Mouse (Mus musculus) lung, embryonic 15.5 days (tissue): ENCODE results near the gene Etaa1. TPM values are rescaled to one million over a fixed set of nuclear protein-coding genes. Genes with fewer than 3 reads are reported as not detected.
A peak's percentile ranks its signal among the peaks of the same experiment; 100 is the strongest.

ENCODE experiments used
- ATAC-seq: fragments of 200-750 bp; cut with Nextera tagmentation; 2 replicates; pipeline ENCODE4 v1.8.0; 2017; ENCODE audit warnings: moderate number of reproducible peaks, borderline replicate concordance; ENCODE audit not compliant: low FRiP score, low TSS enrichment; ENCODE audit errors: extremely low read depth
- H3K27ac ChIP-seq: fragments of 300-500 bp; sonication (generic); 2 replicates; pipeline ENCODE4 v1.5.1; 2015; ENCODE audit warnings: moderate library complexity, mild to moderate bottlenecking, inconsistent platforms
- H3K27me3 ChIP-seq: fragments of 300-500 bp; sonication (generic); 2 replicates; pipeline ENCODE4 v1.6.1; 2015; ENCODE audit warnings: inconsistent platforms
- H3K36me3 ChIP-seq: fragments of 300-500 bp; sonication (generic); 2 replicates; pipeline ENCODE4 v1.6.1; 2015; ENCODE audit warnings: inconsistent platforms
- H3K4me1 ChIP-seq: fragments of 300-500 bp; sonication (generic); 2 replicates; pipeline ENCODE4 v1.6.1; 2015; ENCODE audit warnings: inconsistent platforms
- H3K4me2 ChIP-seq: fragments of 300-500 bp; sonication (generic); 2 replicates; pipeline ENCODE4 v1.6.1; 2015; ENCODE audit warnings: inconsistent platforms, mild to moderate bottlenecking, moderate library complexity
- H3K4me3 ChIP-seq: fragments of 300-500 bp; sonication (generic); 2 replicates; pipeline ENCODE4 v1.5.1; 2015; ENCODE audit warnings: mild to moderate bottlenecking, inconsistent platforms
- H3K9ac ChIP-seq: fragments of 300-500 bp; sonication (generic); 2 replicates; pipeline ENCODE4 v1.6.1; 2015; ENCODE audit warnings: inconsistent platforms
- H3K9me3 ChIP-seq: fragments of 300-500 bp; sonication (generic); 2 replicates; pipeline ENCODE4 v1.6.1; 2016; ENCODE audit warnings: inconsistent platforms
- whole genome bisulfite sequencing: fragments of 180-500 bp; shearing (Covaris S2); methylation state at CpG from one replicate; pipeline ENCODE4 v1.1.7; 2015; 5-methylcytosine and 5-hydroxymethylcytosine counted together
- polyA plus RNA-seq: library from polyadenylated mRNA; unstranded; fragments of >200 nt; fragmentation: Nextera tagmentation; extraction: Ambion mirVana; gene quantifications from 2 replicates; pipeline ENCODE4 v1.2.1, GENCODE M21; 2015

Etaa1 gene
- 12.1 and 12.7 TPM in 2 replicates for polyA plus RNA-seq

DNA sequence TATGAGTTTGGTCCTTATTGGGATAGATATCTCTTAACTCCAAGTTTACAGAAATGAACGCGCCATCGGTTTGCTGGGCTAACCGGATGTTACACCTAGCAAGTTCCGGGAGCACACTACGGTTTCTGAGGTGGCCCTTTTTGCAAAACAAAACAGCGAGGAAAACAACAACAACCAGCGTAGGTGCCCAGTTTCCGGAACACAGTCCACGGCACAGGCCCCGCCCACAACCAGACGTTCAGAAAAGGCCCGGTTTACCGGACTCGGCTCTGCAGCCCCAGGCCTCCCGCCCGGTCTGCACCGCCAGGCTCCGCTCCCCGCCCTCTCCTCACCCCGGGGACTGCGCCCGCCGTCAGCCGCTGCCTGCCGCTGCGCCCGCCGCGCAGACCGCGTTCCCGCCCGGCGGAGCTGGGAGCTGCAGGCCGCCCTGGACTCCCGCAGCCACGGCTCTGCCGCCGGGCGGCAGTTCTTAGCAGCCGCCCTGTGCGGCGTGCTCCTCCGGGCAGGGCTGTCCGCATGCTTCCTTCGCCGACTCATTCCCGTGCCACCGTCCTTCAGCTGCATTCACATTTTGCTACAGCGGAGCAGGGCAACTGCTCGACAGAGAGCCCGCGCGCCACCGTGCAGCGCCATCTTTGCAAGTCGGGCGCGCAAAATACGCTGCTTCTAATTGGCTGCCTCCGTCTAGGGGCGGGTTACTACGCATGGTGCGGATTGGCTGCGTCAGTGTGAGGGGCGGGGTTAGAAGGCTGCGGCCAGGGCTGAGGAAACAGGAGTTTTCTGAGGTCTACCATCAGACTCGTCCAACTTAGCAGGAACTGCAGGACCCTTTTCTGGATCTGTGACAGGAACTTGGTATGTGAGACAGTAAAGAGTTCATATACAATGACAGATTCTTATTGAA is at the start of gene Etaa1:
TSS of gene Etaa1 (minus strand) at position 645 of the 904 bp plus-strand sequence.
- WGBS: under 1% methylated on average over 66 of the region's 69 CpGs
- peak; percentile 100 for ATAC-seq

DNA sequence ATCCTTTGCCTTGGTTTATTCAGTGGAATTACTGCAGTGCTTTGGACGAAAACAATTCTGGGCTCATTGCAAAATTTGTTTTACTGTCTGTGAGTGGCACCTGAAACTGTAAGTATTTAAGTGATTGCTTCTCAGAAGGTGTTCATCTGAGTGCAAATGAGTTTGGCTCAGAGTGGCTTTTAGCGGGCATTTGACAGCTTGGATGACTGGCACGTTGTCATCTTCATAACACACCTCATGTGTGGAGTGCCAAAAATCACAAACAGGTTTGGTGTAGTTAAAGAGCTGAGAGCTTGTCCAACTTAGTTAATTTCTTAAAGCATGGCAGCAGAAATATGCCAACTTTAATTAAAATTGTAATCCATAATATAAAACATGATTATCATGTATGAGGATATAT is 40.5 kb upstream of the Etaa1 start:
- Histone ChIP-seq H3K27ac (no peak overlapping the region), H3K27me3 (no peaks in the 10 kb centered on the region), H3K9me3 (no peaks in the 10 kb centered on the region), H3K36me3 (no peaks in the 10 kb centered on the region), H3K9ac (no peak overlapping the region), H3K4me2 (no peak overlapping the region), H3K4me3 (no peak overlapping the region), H3K4me1 (no peaks in the 10 kb centered on the region)
- WGBS: 75% methylated on average over 3 of the region's 3 CpGs
- no peak for ATAC-seq

More for the DNA sequence above, at the start of gene Etaa1:
- Histone ChIP-seq H3K27me3 (no peaks in the 10 kb centered on the region), H3K4me3 (peak within 1 kb of the TSS; percentile 100), H3K27ac (peak within 1 kb of the TSS; percentile 98), H3K4me2 (peak within 1 kb of the TSS; percentile 60), H3K36me3 (peaks cover 16% of the 10 kb centered on the region), H3K9ac (peak within 1 kb of the TSS; percentile 99), H3K4me1 (peaks cover 22% of the 10 kb centered on the region), H3K9me3 (no peaks in the 10 kb centered on the region)

DNA sequence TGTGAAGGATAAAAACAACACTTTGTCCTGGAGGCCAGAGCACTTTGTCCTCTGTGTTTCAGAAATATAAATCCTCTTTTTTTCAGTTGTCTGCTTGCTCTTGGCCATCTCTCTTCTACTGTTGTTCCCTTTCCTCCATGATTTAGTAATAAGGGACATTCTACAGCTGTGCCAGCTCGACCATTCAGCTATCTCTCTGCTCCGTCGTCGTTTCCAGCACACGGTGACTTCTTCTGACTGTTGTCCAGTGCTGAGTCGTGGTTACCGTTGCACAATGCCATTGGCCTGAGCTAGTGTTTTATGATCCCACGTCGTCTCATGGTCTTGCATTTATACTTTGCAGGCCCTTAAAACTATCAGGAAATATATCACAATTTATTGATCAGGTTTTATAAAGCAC is 38.6 kb upstream of the Etaa1 start:
- Histone ChIP-seq H3K9ac (no peak overlapping the region), H3K4me1 (no peaks in the 10 kb centered on the region), H3K27me3 (no peaks in the 10 kb centered on the region), H3K4me2 (no peak overlapping the region), H3K27ac (no peak overlapping the region), H3K9me3 (no peaks in the 10 kb centered on the region), H3K36me3 (no peaks in the 10 kb centered on the region), H3K4me3 (no peak overlapping the region)
- ATAC-seq: no peak
- 66% methylated on average over 9 of the region's 9 CpGs for WGBS

DNA sequence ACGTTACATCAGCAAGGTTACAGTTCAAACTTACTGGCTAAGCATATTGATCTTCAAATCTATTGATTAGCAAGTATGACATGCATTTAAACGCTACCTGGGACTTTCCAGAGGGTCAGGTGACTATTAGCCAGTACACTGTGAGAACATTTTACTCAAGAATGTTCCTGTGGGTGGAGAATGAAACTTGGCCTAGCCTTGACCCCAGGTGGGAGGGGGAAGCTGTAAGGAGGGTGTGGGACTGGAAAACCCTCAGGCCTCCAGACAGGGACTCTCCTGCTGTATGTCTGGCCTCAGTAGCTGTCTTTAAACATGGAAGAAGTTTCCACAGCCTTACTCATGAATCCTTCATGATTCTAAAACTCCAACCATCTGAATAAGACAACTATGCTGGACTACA is 29.7 kb upstream of the Etaa1 start:
- H3K4me2 ChIP-seq: no peak overlapping the region
- no peak for ATAC-seq
- WGBS: 74% methylated on average over 2 of the region's 2 CpGs
- H3K9me3 ChIP-seq: no peaks in the 10 kb centered on the region
- no peaks in the 10 kb centered on the region for H3K27me3 ChIP-seq
- no peak overlapping the region for H3K4me3 ChIP-seq
- no peaks in the 10 kb centered on the region for H3K36me3 ChIP-seq
- H3K27ac ChIP-seq: no peak overlapping the region
- no peak overlapping the region for H3K9ac ChIP-seq
- H3K4me1 ChIP-seq: no peaks in the 10 kb centered on the region

DNA sequence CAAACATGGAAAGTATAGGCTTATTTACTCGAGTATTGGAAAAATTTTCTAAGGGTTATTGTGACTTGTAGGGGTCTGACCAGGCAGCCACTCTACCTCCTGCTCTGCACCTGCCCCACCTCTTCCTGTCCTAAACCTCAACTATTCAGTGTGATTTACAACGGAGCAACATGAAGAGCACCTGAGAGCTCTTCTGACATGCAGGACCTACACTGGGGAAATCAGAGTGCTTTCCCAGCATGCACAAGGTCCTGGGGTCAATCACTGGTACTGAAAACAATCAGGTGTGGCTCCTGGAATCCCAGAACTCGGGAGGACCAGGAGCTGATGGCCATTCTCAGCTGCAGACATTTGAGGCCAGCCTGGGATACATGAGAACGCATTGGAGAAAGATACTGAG is 27.6 kb upstream of the Etaa1 start:
- Histone ChIP-seq H3K9ac (no peak overlapping the region), H3K4me2 (no peak overlapping the region), H3K4me1 (no peaks in the 10 kb centered on the region), H3K27ac (no peak overlapping the region), H3K9me3 (no peaks in the 10 kb centered on the region), H3K36me3 (no peaks in the 10 kb centered on the region), H3K4me3 (no peak overlapping the region), H3K27me3 (no peaks in the 10 kb centered on the region)
- 54% methylated on average over 4 of the region's 4 CpGs for WGBS
- no peak for ATAC-seq

DNA sequence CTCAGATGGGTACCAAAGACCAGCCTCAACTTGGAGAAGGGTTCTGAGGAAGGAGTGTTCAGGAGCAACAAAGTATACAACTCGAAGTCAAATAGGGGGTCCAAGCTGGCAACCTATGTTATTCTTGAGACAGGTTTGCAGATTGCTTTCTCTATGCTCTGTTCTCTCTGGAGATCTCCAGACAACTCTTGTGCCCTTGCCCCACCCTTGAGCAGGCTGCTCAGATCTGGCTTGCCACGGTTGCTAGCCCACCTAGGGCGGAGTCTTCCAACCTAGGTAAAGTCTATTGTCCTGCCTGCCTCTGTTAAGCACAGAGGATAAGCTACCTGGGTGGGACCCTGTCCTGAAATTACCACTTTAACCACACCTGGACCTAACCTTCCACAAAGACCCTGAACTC is 21.9 kb upstream of the Etaa1 start:
- no peak overlapping the region for H3K9ac ChIP-seq

DNA sequence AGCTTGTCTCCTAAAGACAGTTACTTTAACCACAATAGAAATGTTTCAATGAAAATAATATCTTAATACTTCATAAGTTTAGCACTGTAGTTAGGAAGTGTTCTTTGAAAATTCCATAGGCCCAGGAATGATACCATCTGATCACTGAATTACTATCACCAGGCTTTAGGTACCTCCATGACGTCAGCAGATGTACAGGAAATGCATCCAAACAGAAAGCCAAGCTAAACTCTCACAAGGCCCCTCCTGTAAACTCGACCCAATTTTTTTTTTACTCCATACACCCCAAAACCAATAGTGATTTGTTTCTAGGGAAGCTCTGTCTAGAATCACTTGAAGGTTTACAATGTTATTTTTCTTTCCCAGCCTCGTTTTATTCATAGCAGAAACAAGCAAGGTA is 884 bp downstream of the Etaa1 start:
- H3K9me3 ChIP-seq: no peaks in the 10 kb centered on the region
- no peaks in the 10 kb centered on the region for H3K27me3 ChIP-seq
- WGBS: 0% methylated on average over 3 of the region's 3 CpGs
- H3K9ac ChIP-seq: peak overlapping the region; percentile 99
- H3K36me3 ChIP-seq: peaks cover 17% of the 10 kb centered on the region
- peak overlapping the region; percentile 100 for H3K4me3 ChIP-seq
- peak overlapping the region; percentile 60 for H3K4me2 ChIP-seq
- peak overlapping the region; percentile 98; the same call in 1 of the 2 replicates for H3K27ac ChIP-seq
- peaks cover 22% of the 10 kb centered on the region for H3K4me1 ChIP-seq
- no peak for ATAC-seq

More for the DNA sequence above, 21.9 kb upstream of the Etaa1 start:
- WGBS: 72% methylated on average over 3 of the region's 3 CpGs
- no peaks in the 10 kb centered on the region for H3K9me3 ChIP-seq
- no peak overlapping the region for H3K4me2 ChIP-seq
- ATAC-seq: no peak
- H3K36me3 ChIP-seq: no peaks in the 10 kb centered on the region
- H3K4me3 ChIP-seq: no peak overlapping the region
- no peaks in the 10 kb centered on the region for H3K27me3 ChIP-seq
- no peaks in the 10 kb centered on the region for H3K4me1 ChIP-seq
- H3K27ac ChIP-seq: no peak overlapping the region

DNA sequence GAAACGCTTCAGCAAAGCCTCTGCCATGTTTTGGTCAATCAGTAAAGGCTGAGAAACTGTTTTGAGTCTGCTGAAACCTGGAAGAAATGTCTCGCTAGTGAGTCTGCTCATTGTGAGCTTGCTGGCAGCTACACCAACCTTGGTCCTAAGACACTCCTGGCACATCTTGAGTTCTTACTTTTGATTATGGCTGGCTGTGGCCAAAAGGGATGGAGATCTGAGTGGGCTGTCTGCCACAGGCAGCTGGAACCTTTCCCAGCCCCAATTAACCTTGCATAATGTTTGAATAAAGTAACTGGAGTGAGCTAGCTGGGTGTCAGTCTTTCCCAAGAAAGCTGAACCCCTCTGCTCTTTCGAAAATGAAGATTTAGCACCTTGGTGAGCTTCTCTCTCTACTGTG is 2.3 kb downstream of the Etaa1 start:
- H3K4me3 ChIP-seq: no peak overlapping the region
- 81% methylated on average over 3 of the region's 3 CpGs for WGBS
- H3K9ac ChIP-seq: no peak overlapping the region
- no peaks in the 10 kb centered on the region for H3K9me3 ChIP-seq
- H3K36me3 ChIP-seq: peaks cover 30% of the 10 kb centered on the region
- no peaks in the 10 kb centered on the region for H3K27me3 ChIP-seq
- H3K4me2 ChIP-seq: no peak overlapping the region
- H3K27ac ChIP-seq: no peak overlapping the region
- H3K4me1 ChIP-seq: peaks cover 22% of the 10 kb centered on the region
- ATAC-seq: no peak

DNA sequence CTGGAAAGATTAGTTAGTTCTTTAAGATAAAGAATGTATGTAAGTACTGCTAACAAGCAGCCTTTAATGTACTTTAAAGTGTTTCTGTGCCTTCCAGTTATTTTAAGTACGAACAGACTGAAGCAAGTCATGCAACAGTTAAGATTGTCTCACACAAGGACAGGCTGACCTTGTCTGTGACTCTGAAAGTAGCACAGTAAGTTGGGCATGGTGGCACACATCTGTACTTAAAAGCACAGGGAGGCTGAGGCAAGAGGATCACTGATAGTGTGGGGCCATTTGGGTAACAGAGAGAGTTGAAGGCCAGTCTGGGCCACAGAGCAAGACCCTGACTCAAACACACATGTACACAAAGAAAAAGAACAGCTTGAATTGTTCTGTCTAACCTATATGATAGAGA is 14.5 kb downstream of the Etaa1 start:
- Histone ChIP-seq H3K27ac (no peak overlapping the region), H3K36me3 (peaks cover 16% of the 10 kb centered on the region), H3K9me3 (no peaks in the 10 kb centered on the region), H3K4me1 (peaks cover 3% of the 10 kb centered on the region; the same call in 1 of the 2 replicates), H3K9ac (no peak overlapping the region), H3K4me3 (no peak overlapping the region), H3K27me3 (no peaks in the 10 kb centered on the region), H3K4me2 (no peak overlapping the region)
- 90% methylated on average over 1 of the region's 1 CpGs for WGBS
- no peak for ATAC-seq

DNA sequence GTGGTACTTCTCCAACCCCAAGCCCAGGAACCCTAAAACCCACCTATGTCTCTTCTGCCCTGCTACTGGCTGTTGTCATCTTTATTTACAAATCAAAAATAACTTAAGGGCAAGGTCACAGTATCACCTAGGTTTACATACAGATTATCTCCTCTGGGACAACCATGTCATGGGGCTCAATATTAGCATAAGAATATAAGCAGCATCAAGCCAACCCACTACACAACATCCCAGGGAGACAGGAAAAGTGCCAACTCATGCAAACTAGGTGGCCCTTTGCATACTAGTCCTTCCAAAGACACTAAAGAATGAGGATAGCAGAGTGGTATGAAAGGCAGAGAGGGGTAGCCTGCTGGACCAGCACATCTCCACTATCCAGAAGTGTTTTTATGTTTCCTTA is 15.7 kb downstream of the Etaa1 start:
- Histone ChIP-seq H3K36me3 (peaks cover 16% of the 10 kb centered on the region), H3K27ac (no peak overlapping the region), H3K4me3 (no peak overlapping the region), H3K4me2 (no peak overlapping the region), H3K27me3 (no peaks in the 10 kb centered on the region), H3K4me1 (no peaks in the 10 kb centered on the region), H3K9me3 (no peaks in the 10 kb centered on the region), H3K9ac (no peak overlapping the region)
- no peak for ATAC-seq

DNA sequence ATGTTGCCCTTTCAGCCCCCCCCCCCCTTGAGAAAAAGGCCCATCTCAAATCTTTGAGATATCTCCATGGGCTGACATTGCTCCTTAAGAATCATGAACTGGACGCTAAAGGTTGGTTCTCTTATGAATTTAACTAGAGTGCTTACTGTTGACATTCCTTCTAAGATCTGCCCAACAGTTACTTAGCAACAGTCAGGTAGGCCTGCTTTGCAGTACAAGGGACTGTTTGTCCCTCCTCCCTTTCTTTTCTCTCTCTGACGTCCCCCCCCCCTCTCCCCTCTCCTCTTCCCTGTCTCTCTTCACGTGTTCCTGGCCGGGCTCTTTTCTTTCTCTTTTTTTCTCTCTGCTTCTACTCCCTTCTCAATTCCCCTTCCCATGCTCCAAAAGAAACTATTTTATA is 35.8 kb downstream of the Etaa1 start:
- Histone ChIP-seq H3K36me3 (no peaks in the 10 kb centered on the region), H3K9me3 (no peaks in the 10 kb centered on the region), H3K4me2 (no peak overlapping the region), H3K4me1 (no peaks in the 10 kb centered on the region), H3K9ac (no peak overlapping the region), H3K27me3 (no peaks in the 10 kb centered on the region), H3K4me3 (no peak overlapping the region), H3K27ac (no peak overlapping the region)
- WGBS: 51% methylated on average over 4 of the region's 4 CpGs
- ATAC-seq: 0 out of 2 replicates have a peak, but pooled peaks have one; percentile 49

DNA sequence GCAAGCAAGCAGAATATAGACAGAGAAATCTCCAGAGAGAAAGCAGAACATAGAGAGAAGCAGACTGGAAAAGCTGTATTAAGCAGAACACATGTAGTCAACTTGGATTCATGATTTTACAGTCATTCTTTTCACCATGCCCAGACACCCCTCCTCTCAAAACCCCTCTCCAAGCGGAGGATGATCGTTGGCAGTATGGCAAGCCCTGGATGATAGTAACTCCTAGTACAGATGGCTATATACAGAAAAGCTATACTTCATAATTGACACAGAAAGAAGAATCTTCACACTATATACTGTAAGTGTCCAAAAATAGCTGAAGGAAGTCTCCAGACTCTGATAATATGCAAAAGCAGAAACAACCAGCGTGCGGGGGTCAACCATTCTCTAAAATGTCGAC is 36.6 kb downstream of the Etaa1 start:
- no peaks in the 10 kb centered on the region for H3K27me3 ChIP-seq
- ATAC-seq: no peak
- 81% methylated on average over 5 of the region's 5 CpGs for WGBS
- no peak overlapping the region for H3K9ac ChIP-seq
- H3K4me3 ChIP-seq: no peak overlapping the region
- H3K9me3 ChIP-seq: no peaks in the 10 kb centered on the region
- H3K36me3 ChIP-seq: no peaks in the 10 kb centered on the region
- H3K27ac ChIP-seq: no peak overlapping the region
- H3K4me1 ChIP-seq: no peaks in the 10 kb centered on the region
- no peak overlapping the region for H3K4me2 ChIP-seq
